Mouse (Mus musculus): Measurements from ENCODE around the gene Sv2c. TPM values are rescaled to one million over a fixed set of nuclear protein-coding genes. Genes with fewer than 3 reads are reported as not detected.
A peak's percentile ranks its signal among the peaks of the same experiment; 100 is the strongest.

Sv2c gene
- total RNA-seq, 4 experiments from 2014 or later: 0.25 to 0.83 (median 0.35) TPM

DNA sequence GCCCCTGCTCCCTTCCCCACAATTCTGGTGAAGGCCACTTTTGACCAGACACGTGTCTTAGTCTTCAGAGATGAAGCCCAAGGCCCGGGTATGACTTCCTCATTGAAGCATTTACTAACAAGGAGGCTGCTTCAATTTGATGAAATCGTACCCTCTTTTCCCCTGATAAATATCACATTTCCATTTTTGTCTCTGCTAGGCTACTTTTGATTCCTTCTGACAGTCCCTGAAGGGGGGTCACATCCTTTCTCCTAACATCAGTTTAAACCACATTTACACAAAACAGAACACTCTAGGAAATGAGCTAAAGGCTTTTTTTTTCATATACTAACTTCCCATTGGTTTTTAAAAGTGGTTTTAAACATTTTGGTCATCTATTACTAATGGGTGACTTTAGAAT is 79.6 kb downstream of the Sv2c start:
- DNase-seq (ENCODE audit: low spot score): no peak

DNA sequence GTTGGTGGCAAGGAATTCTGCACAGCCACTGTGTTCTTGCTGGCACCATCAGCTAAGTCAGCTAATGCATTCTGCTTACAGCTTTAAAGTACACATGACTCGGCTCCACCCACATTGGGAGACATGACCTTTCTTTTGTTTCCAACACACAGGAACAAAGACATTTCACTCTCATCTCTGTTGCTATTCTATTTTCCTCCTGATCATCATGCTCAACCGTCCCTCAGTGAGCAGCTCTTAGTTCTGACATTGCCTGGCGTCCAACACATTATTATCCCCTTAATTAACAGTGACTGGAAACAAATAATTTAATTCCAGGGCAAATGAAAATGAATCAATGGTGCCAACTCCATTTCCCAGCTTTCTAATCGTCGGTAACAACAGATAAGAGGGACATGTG is 87.0 kb downstream of the Sv2c start:
- DNase-seq (ENCODE audit: low spot score): no peak

DNA sequence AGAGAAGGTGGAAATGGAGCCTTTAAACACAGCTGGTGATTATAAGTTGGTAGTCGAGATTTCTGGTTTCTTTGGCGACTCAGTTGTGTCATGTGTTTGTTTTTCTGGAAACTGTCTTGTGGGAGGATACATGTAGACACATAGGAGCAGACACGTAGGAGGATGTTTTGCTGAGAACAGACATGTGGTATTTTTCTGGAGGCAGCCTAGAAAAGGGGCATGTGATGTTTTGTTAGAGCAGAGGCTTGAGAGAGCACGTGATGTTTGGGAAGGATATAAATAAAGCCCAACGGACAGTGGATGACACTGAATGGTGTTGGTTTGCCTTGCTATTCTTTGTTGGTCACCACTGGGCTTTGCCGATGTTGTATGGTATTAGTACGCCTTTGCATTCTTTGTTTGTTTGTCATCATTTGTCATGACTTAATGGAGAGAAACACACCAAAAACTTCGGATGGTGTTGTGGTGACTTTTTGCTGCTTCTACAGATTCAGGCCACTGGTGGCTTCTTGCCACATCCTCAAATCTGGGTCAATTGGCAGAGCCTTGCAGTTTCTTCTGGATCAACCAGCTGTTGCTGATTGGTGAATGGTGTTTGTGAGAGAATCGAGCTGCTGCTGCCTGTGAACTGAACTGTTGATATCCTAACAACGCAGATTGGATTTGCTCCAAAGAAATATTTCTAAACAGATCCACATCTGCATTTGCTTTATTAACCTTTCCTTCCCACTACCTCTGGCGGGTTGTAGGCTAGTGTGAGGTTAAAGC is 91.9 kb downstream of the Sv2c start:
- no peak for DNase-seq (ENCODE audit: low spot score)

DNA sequence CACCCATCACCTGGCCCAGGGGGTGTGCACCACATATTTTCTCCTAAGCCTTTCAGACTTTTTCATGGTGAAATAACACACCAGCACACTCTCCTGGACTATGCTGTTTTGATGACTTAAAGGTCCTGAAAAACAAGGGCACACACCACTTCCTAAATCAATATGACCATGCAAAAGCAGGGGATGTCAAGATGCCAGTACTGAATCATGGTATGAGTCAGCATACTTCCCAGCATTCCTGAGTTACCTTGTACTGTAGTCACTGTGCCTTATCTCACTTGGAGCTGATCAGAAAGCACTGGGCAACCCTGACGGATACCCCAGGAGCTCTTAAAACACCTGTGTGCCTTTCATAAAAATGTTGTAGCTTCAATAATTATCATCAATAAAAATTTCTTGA is 92.8 kb downstream of the Sv2c start:
- no peak for DNase-seq (ENCODE audit: low spot score)

DNA sequence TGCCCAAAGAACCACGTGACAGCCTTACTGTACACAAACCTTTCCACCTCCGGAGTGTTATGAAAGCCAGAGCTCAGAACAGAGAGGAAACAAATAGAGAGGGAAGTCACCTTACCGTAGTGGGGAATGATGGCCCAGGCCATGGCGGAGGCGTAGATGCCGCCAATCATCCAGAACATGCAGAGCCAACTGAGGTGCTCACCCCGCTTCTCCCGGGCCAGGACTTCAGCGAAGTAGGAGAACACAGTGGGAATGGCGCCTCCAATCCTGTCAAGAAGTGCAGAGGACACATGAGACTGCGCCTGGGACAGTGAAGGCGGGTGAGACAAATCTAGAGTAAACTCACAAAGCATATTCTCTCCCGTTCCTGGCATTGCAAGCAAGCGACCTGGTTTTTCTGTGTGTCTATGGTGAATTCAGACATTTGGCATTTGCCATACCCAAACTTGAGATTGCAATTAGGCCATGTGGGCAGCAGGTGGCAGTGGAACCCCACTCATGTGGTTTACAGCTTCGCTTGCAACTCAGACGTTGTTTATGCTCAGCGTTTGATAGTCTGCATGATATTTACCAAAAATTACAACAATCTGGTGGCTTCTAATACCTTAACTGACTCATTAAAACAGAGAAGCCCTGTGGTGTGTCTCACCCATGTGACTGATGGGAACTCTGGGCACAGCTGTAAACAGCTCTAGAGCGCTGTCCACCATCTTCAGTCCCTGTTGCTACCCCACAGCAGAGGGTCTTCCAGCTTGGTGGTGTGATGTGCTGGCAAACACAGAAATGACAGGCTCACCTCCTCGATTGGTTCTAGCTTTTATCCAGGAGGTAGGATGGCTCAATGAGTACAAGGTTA is 101.8 kb downstream of the Sv2c start:
- DNase-seq (ENCODE audit: low spot score): no peak

DNA sequence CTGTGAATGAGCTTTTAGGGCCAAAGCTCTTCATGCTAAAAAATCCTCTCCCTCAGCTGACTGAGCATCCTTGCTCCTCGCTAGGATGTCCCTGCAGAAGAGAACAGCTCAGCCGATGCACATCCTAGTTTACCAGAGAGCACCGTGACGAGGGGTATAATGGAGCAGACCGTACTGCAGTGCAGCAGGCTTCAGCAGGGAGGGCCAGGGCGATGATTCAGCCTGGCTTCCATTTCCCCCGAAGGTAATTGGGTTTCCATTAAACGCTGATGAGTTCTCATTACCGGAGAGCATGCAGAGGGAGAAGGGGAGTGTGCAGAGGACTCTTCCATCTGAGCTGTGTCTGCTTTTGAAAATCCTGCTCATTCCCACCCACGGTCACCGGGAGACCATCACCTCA is 108.5 kb downstream of the Sv2c start:
- DNase-seq (ENCODE audit: low spot score): no peak

DNA sequence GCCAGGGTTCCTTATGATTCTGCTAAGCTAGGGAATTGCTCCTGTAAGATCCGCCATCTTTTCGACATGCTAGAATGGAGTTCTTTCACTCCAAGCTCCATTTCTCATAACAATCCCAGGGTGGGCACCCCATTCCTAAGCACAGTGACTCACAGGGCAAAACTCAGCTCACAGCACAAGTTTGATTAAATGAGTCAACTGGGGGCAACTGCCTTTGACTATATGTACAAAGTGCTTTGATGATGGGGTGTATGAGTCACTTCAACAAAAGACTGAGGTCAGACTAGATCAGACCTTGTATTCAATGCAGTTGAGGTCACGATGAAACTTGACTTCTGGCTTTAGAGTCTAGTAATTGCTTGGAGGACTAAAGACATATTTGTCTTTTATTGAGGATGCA is 116.9 kb downstream of the Sv2c start:
- DNase-seq (ENCODE audit: low spot score): no peak

DNA sequence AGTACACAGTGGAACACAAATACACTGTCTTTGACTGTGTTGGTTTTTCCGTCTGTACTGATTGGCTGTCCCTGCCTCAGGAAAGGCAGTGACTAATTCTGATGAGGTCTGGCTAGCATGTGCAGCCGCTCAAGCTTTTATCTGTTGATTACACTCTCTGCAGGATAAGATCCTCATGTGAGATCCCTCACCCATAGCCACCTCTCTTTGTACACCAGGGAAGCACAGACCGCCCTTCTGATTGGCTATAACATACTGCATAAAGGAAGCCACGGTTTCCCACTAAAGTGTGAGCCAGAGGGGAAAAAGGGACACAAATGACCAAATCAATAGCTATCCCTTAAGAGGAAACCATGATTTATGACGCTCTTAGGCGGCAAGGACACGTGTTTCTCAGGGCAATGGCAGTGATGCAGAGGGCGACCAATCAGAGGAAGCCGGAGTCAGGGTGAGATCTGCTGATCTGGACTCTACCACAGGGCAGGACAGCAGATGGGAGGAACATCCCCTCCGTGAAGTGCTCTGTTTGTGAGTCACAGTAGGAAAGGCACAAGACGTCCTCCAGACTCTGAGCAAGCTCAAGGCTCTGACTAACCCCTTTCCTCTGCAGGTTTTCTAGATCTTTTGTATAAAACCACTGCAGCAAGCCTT is 121.4 kb downstream of the Sv2c start:
- DNase-seq (ENCODE audit: low spot score): no peak

DNA sequence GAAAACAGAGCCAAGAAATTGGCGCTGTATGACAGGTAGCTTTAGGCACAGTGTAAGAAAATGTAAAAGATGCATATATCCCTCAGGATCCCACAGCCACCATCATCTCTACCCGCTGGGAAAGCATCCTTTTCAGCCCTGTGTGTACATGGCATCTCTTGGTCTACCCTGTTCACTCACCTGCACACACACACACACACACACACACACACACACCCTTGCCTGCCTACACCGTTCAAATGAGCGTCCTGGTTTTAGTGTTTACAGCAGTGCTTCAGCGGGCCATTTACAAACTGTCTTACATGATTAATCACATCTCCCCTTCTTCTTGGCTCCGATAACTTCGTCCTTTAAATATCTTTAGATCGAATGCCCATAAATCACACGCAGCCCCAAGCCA is 123.4 kb downstream of the Sv2c start:
- DNase-seq (ENCODE audit: low spot score): no peak

DNA sequence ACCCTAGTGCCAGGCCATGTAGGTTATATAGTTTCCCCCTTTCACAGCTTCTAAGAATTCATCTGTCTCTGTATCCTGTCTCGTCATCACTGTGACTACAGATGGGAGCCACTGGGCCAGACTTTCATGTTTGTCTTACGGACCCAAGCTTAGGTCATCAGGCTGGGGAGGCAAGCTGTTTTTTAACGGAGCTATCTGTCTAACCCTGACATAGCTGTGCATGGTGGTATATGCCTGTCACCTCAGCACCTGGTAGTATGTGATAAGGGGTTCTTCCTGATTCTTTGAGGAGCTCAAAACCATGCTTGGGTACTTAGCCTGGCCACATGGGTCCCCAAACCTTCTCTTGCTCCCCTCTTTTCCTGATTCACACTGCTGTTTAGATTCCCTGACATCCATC is 124.2 kb downstream of the Sv2c start:
- DNase-seq (ENCODE audit: low spot score): no peak

DNA sequence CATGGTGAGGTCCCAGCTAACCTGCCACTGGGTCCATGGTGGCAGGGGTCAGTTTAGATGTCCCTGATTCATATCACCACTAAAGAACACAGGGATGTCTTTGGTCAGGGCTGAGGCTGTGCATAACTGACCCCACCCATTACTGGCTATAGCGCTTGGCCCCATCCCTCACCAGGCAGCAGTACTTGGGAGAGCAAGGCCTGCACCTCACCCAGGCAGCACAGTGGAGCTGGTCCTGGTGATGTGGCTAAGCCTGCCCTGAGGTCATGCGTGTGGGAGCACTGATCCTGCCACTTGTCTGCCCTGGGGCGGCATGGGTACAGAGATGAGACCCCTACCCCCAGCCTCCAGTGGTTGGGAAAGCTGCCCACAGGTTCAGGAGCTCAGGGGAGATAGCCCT is 128.8 kb downstream of the Sv2c start:
- DNase-seq (ENCODE audit: low spot score): no peak

DNA sequence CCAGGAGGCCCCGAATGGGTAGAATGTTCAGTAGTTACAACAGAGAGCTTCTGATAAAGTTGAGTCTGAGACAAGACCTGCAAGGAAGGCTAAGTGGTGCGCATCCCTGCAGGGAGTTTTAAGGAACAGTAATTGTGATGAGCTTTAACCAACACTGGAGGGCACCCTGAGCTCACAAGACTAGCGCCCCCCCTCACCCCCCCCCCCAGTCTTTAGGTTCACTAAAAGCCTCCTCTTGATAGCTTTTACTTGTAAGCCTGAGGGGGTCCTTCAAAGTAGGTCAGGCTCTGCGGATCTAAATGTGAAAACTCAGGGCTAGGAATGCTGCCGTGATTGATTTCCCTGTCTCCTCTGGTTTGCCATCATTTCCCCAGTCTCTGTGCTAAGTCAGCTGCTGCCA is 129.9 kb downstream of the Sv2c start:
- DNase-seq (ENCODE audit: low spot score): no peak

DNA sequence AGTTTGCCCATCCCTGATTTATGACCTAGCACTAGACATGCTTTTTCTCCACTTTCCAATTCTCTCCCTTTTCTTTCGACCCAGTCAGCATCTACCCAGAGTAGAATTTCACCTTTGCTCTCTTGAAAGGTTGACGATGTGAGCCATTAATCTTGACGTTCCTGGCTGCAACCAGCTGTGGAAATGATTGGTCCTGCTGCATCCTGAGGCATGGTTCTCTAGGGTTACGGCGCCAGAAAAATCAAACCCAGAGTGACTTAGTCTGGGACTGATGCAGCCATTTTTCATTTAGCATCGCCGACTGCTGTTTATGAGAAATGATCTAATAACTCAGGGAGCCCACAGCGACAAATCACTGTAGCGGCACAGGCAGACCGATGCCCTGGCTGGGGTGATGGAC is 133.0 kb downstream of the Sv2c start:
- no peak for DNase-seq (ENCODE audit: low spot score)

DNA sequence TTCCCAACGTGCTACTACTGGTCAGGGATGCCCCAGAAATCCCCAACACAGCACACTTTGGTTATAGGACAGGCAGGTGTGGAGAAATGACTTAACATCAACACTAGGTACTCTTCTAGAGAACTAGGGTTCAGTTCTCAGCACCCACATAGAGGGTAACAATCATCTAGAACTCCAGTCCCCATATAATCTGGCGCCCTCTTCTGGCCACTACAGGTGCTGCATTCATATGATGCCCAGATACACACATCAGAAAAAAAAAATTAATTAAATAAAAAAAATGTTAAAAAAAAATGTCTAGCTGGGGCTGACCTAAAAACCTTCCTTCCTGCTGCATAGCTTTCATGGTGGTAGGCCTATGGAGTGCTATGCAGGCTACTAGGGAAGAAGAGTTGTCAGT is 135.1 kb downstream of the Sv2c start:
- no peak for DNase-seq (ENCODE audit: low spot score)

DNA sequence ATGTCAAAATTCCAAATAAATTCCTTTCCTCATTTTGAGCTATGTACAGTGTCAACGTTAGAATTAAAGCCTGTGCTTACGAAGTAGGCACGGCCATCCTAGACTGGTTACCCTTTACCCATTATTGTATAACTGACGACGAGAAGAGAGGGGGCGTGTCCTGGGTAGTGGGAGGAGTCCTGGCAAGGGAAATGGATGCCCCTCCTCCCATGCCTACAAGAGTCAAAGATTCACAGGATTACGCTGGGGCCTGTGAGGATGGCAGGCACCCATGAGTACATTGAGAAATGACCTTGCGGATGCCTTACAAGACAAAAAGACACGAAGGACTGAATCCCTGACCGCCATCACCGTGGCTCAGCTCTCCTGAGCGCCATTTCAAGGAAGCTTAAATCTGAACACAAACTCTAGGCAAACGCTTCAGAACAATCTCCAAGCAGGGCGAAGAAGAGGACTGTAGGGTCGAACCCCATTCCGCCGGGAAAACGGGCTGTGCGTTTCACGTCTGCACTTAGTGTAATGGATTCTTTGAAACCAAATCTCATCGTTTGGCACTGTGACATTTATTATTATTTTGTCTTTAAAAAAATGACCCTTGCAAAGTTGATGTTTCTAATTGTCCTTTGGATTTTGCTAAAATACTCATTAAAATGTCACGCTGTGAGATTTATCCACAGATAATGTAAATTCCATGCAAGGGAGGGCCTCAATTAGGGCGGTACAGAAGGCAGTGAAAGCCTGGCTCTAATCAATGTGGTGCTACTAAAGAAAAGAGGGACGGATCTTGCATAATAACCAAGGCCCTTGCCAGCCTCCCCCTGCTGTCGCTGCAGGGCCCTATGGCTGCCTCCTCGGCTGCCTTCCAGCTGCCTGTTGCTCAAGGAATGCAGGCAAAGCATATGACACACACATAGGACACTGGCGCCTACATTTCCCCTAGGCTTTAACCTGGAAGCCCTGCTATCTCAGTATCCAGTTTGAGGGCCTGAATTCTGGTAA is 137.4 kb downstream of the Sv2c start:
- DNase-seq (ENCODE audit: low spot score): no peak

DNA sequence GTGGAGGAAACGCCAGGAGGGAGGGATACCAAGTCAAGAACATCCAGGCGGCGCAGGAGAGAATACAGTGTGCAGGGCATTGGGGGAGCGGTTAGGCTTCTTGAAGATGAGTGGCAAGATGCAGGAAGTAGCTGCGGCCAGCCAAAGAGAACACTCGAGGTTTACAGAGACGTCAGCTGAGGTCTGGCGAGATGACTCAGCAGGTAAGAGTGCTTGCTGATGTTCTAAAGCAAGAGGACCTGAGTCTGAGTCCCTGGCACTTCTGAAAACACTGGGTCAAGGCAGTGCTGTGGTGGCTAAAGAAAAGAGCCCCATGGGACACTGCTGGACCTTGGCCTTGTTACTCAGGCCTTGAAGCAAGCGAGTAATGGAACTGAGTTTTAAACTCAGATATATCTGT is 144.2 kb downstream of the Sv2c start:
- no peak for DNase-seq (ENCODE audit: low spot score)

DNA sequence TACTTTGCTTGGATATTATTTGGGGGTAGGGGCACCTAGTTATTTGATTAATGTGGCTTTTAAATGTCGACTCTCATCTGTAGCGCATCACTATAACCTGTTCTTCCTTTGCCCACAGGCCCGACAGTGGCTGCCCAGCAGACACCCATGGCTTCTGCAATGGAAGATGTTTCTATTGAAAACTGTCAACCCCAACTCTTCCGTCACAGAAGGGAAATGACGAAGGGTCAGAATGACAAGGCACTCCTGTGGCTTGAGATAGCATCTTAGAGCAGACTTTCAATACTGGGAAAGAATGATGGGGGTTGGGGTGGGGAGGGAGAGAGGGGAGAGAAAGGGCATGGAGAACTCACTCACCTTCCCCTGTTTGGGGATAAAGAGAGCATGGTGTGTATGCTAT is 145.2 kb downstream of the Sv2c start:
- no peak for DNase-seq (ENCODE audit: low spot score)

DNA sequence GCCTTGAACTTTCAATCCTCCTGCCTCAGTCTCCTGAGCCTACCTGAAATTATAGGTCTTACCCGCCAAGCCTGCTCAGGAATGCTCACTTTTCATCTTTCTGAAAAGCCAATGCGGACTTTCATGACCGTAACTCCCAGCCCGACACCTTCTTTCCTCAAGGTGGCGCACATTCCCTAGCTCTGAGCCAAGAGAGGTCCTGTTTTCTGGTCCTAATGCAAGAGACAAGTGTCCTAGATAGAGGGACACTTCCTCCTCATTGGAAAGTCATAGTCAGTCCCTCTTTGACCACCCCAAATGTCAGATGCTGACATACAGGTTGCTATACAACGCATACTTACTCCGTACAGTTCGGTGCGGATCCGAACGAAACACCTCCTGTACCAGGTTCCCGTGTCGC is 146.0 kb downstream of the Sv2c start:
- no peak for DNase-seq (ENCODE audit: low spot score)

DNA sequence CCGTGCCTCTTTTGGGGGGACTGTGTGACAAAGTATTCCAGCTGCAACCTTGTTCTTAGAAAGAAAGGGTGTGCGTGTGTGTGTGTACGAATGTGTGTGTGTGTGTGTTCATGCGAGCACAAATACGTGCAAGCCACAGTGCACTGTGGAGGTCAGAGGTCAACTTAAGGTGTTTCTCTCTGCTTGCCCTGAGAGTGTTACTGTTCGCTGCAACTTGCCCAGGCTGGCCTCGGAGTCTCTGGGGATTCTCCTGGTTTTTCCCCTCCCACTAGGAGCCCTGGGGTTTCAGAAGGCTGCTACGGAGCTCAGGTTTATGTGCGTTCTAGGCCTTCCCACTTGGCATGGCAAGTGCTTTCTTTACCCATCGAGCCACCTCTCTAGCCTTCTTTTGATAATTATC is 157.2 kb downstream of the Sv2c start:
- DNase-seq (ENCODE audit: low spot score): no peak

DNA sequence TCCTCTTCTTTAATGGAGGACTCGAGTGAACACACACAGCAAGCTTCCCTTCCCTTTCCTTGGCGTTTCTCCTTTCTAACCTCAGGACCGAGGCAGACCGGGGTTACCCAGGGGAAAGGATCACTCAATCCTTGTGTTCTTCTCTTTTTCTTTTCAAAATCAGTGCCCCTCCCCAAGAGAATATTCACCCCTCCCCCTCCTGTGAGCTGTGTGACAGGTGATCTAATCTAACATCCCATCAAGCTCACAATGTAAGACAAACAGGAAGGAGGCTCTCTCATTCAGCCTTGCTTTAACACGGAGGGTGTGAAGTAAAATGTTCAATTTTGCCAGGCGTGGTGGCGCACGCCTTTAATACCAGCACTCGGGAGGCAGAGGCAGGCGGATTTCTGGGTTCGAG is 158.3 kb downstream of the Sv2c start:
- DNase-seq (ENCODE audit: low spot score): no peak

DNA sequence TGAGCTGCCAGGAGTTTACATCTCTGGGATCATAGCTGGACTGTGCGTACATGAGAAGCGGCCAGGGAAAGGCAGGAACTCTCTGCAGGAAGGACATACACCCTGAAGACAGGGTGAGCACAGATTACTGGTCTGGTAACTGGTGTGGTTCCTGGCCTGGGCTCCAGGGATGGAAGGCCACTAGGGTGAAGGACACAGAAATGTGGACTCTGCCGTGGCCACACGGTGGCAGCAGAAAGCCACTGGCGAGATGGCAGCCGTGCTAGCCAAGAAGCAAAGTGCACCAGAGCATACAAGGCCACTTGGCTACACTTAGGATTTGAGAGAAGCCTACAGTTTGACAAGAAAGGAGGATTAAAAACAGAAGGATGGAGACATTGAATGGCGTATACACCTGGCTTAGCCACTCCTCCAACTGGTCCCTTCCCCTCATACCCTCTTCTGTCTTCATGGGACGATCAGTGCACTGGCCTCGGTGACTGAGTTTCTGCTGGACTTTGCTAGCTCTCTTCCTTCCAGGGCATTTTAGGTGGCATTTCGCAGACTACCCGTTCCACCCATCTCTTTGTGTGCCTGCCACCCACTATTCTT is 158.9 kb downstream of the Sv2c start:
- peak; percentile 61 for DNase-seq (ENCODE audit: low spot score)
